Mouse (Mus musculus): ENCODE data around the gene Prps1.

- TF ChIP-seq CTCF (IDR thresholded peaks at IDR 0.05; ENCODE audit: extremely low read depth, insufficient read depth, low read length) (no peak), POLR2A (IDR thresholded peaks at IDR 0.05; ENCODE audit: extremely low read depth, insufficient read depth, low read length) (no peak)
Measured at GRCm38 (mm10) chrX:140450071-140450470, 6.3 kb upstream of the Prps1 start.

Data from cortical plate, adult 2 months (tissue).